Mouse (Mus musculus) neural tube, embryonic 12.5 days (tissue): Measurements from ENCODE around the gene Fgf12. TPM values are rescaled to one million over a fixed set of nuclear protein-coding genes. Genes with fewer than 3 reads are reported as not detected.
A peak's percentile ranks its signal among the peaks of the same experiment; 100 is the strongest.

ENCODE experiments used
- ATAC-seq: fragments of 200-750 bp; cut with Nextera tagmentation; 2 replicates; pipeline ENCODE4 v1.8.0; 2017; ENCODE audit warnings: low read depth, mild to moderate bottlenecking, moderate TSS enrichment, moderate library complexity; ENCODE audit not compliant: low FRiP score
- H3K27ac ChIP-seq: fragments of 300-500 bp; sonication (generic); 2 replicates; pipeline ENCODE4 v1.5.1; 2016
- H3K27me3 ChIP-seq: fragments of 300-500 bp; sonication (generic); replicated peaks from 2 replicates; pipeline ENCODE4 v1.6.1; 2016; ENCODE audit warnings: mild to moderate bottlenecking
- H3K36me3 ChIP-seq: fragments of 300-500 bp; sonication (generic); 2 replicates; pipeline ENCODE4 v1.6.1; 2016; ENCODE audit warnings: mild to moderate bottlenecking
- H3K4me1 ChIP-seq: fragments of 300-500 bp; sonication (generic); 2 replicates; pipeline ENCODE4 v1.6.1; 2016
- H3K4me2 ChIP-seq: fragments of 300-500 bp; sonication (generic); replicated peaks from 2 replicates; pipeline ENCODE4 v1.6.1; 2016; ENCODE audit warnings: mild to moderate bottlenecking
- H3K4me3 ChIP-seq: fragments of 300-500 bp; sonication (generic); 2 replicates; pipeline ENCODE4 v1.5.1; 2016
- H3K9ac ChIP-seq: fragments of 300-500 bp; sonication (generic); 2 replicates; pipeline ENCODE4 v1.6.1; 2016; ENCODE audit warnings: mild to moderate bottlenecking
- H3K9me3 ChIP-seq: fragments of 300-500 bp; sonication (generic); 2 replicates; pipeline ENCODE4 v1.6.1; 2016; ENCODE audit warnings: mild to moderate bottlenecking
- WGBS: fragments of 180-500 bp; shearing (Covaris S2); methylation state at CpG from one replicate; pipeline ENCODE4 v1.1.7; 2016; 5-methylcytosine and 5-hydroxymethylcytosine counted together
- polyA plus RNA-seq: library from polyadenylated mRNA; unstranded; fragments of >200 nt; fragmentation: Nextera tagmentation; extraction: Ambion mirVana; gene quantifications from 2 replicates; pipeline ENCODE4 v1.2.1, GENCODE M21; 2016

Gene Fgf12
- polyA plus RNA-seq: 15.9 and 18.5 TPM in 2 replicates

GRCm38 (mm10) chr16:28752638-28753118 is at the start of gene Fgf12:
Gene Fgf12, minus strand, starts transcription at chr16:28753068.
- H3K9me3 ChIP-seq: no peaks in the 10 kb centered on the region
- under 1% methylated on average over 16 of the region's 16 CpGs for whole genome bisulfite sequencing
- H3K36me3 ChIP-seq: no peaks in the 10 kb centered on the region
- H3K4me1 ChIP-seq: 0 out of 2 replicates have a peak, but pooled peaks cover 3% of the 10 kb centered on the region
- H3K9ac ChIP-seq: peak within 1 kb of the TSS; percentile 48
- H3K27ac ChIP-seq: 0 out of 2 replicates have a peak within 1 kb of the TSS, but pooled peaks have one; percentile 10
- no peaks in the 10 kb centered on the region for H3K27me3 ChIP-seq
- peak; percentile 70 for ATAC-seq
- peak within 1 kb of the TSS; percentile 42 for H3K4me3 ChIP-seq
- H3K4me2 ChIP-seq: peak within 1 kb of the TSS; percentile 84

- 5% methylated on average over 4 of the region's 4 CpGs for WGBS
- Histone ChIP-seq H3K9ac (no peak overlapping the region), H3K4me1 (no peaks in the 10 kb centered on the region), H3K9me3 (no peaks in the 10 kb centered on the region), H3K4me2 (no peak overlapping the region), H3K27ac (no peak overlapping the region), H3K36me3 (no peaks in the 10 kb centered on the region), H3K4me3 (no peak overlapping the region), H3K27me3 (no peaks in the 10 kb centered on the region)
- peak; percentile 50; the same call in 1 of the 2 replicates for ATAC-seq
Measured at GRCm38 (mm10) chr16:28793115-28793514, 40.2 kb upstream of the Fgf12 start.

- no peak for ATAC-seq
- H3K4me1 ChIP-seq: no peaks in the 10 kb centered on the region
- no peak overlapping the region for H3K4me3 ChIP-seq
- 92% methylated on average over 2 of the region's 2 CpGs for WGBS
- no peaks in the 10 kb centered on the region for H3K36me3 ChIP-seq
- H3K27me3 ChIP-seq: no peaks in the 10 kb centered on the region
- no peaks in the 10 kb centered on the region for H3K9me3 ChIP-seq
- H3K4me2 ChIP-seq: no peak overlapping the region
- no peak overlapping the region for H3K9ac ChIP-seq
- H3K27ac ChIP-seq: no peak overlapping the region
Measured at GRCm38 (mm10) chr16:28770276-28770675, 17.4 kb upstream of the Fgf12 start.

GRCm38 (mm10) chr16:28761417-28761976 is 8.6 kb upstream of the Fgf12 start:
- no peak for ATAC-seq
- Histone ChIP-seq H3K4me1 (no peaks in the 10 kb centered on the region), H3K4me3 (no peak overlapping the region), H3K4me2 (no peak overlapping the region), H3K27ac (no peak overlapping the region), H3K27me3 (no peaks in the 10 kb centered on the region), H3K36me3 (no peaks in the 10 kb centered on the region), H3K9ac (no peak overlapping the region), H3K9me3 (no peaks in the 10 kb centered on the region)
- 80% methylated on average over 4 of the region's 4 CpGs for WGBS

- H3K36me3 ChIP-seq: no peaks in the 10 kb centered on the region
- ATAC-seq: peak; percentile 98
- H3K9ac ChIP-seq: peak overlapping the region; percentile 48
- H3K4me2 ChIP-seq: peak overlapping the region; percentile 84
- peak overlapping the region; percentile 42 for H3K4me3 ChIP-seq
- under 1% methylated on average over 33 of the region's 33 CpGs for WGBS
- 0 out of 2 replicates have a peak, but pooled peaks cover 3% of the 10 kb centered on the region for H3K4me1 ChIP-seq
- H3K9me3 ChIP-seq: no peaks in the 10 kb centered on the region
- H3K27me3 ChIP-seq: no peaks in the 10 kb centered on the region
- 0 out of 2 replicates have a peak overlapping the region, but pooled peaks have one; percentile 10 for H3K27ac ChIP-seq
Measured at GRCm38 (mm10) chr16:28753124-28753917, 453 bp upstream of the Fgf12 start.

- Histone ChIP-seq H3K36me3 (no peaks in the 10 kb centered on the region), H3K27me3 (no peaks in the 10 kb centered on the region), H3K4me1 (no peaks in the 10 kb centered on the region), H3K9me3 (no peaks in the 10 kb centered on the region), H3K27ac (no peak overlapping the region), H3K4me2 (no peak overlapping the region), H3K9ac (no peak overlapping the region), H3K4me3 (no peak overlapping the region)
- ATAC-seq: no peak
- WGBS: 64% methylated on average over 3 of the region's 3 CpGs
Measured at GRCm38 (mm10) chr16:28734461-28734860, 18.4 kb downstream of the Fgf12 start.

- H3K4me2 ChIP-seq: no peak overlapping the region
- no peaks in the 10 kb centered on the region for H3K27me3 ChIP-seq
- ATAC-seq: no peak
- no peaks in the 10 kb centered on the region for H3K9me3 ChIP-seq
- no peak overlapping the region for H3K9ac ChIP-seq
- H3K27ac ChIP-seq: no peak overlapping the region
- 83% methylated on average over 6 of the region's 6 CpGs for WGBS
- no peaks in the 10 kb centered on the region for H3K36me3 ChIP-seq
- no peak overlapping the region for H3K4me3 ChIP-seq
- H3K4me1 ChIP-seq: no peaks in the 10 kb centered on the region
Measured at GRCm38 (mm10) chr16:28726792-28727191, 26.1 kb downstream of the Fgf12 start.

- Histone ChIP-seq H3K9ac (no peak overlapping the region), H3K4me1 (no peaks in the 10 kb centered on the region), H3K36me3 (no peaks in the 10 kb centered on the region), H3K4me2 (no peak overlapping the region), H3K9me3 (no peaks in the 10 kb centered on the region), H3K27ac (no peak overlapping the region), H3K27me3 (no peaks in the 10 kb centered on the region), H3K4me3 (no peak overlapping the region)
- no peak for ATAC-seq
- 77% methylated on average over 3 of the region's 3 CpGs for WGBS
Measured at GRCm38 (mm10) chr16:28706623-28707022, 46.2 kb downstream of the Fgf12 start.

- 73% methylated on average over 4 of the region's 4 CpGs for WGBS
- Histone ChIP-seq H3K36me3 (no peaks in the 10 kb centered on the region), H3K27ac (no peak overlapping the region), H3K4me1 (no peaks in the 10 kb centered on the region), H3K4me2 (no peak overlapping the region), H3K9ac (no peak overlapping the region), H3K4me3 (no peak overlapping the region), H3K27me3 (no peaks in the 10 kb centered on the region), H3K9me3 (no peaks in the 10 kb centered on the region)
- ATAC-seq: no peak
Measured at GRCm38 (mm10) chr16:28700346-28700745, 52.5 kb downstream of the Fgf12 start.

GRCm38 (mm10) chr16:28696851-28697250 is 56.0 kb downstream of the Fgf12 start:
- Histone ChIP-seq H3K27ac (no peak overlapping the region), H3K4me3 (no peak overlapping the region), H3K9ac (no peak overlapping the region), H3K27me3 (no peaks in the 10 kb centered on the region), H3K9me3 (no peaks in the 10 kb centered on the region), H3K36me3 (no peaks in the 10 kb centered on the region), H3K4me1 (no peaks in the 10 kb centered on the region), H3K4me2 (no peak overlapping the region)
- ATAC-seq: no peak
- 85% methylated on average over 3 of the region's 3 CpGs for WGBS

- WGBS: 37% methylated on average over 15 of the region's 15 CpGs
- Histone ChIP-seq H3K36me3 (no peaks in the 10 kb centered on the region), H3K4me1 (no peaks in the 10 kb centered on the region), H3K27me3 (no peaks in the 10 kb centered on the region), H3K4me2 (0 out of 2 replicates have a peak overlapping the region, but pooled peaks have one; percentile 10), H3K4me3 (no peak overlapping the region), H3K9ac (no peak overlapping the region), H3K27ac (no peak overlapping the region), H3K9me3 (no peaks in the 10 kb centered on the region)
- ATAC-seq: peak; percentile 50; the same call in 1 of the 2 replicates
Measured at GRCm38 (mm10) chr16:28694113-28694899, 58.6 kb downstream of the Fgf12 start.

GRCm38 (mm10) chr16:28688861-28689385 is 63.9 kb downstream of the Fgf12 start:
- H3K27ac ChIP-seq: no peak overlapping the region
- WGBS: 89% methylated on average over 9 of the region's 9 CpGs

More at GRCm38 (mm10) chr16:28688861-28689385, 63.9 kb downstream of the Fgf12 start:
- no peak for ATAC-seq
- no peak overlapping the region for H3K9ac ChIP-seq
- no peaks in the 10 kb centered on the region for H3K9me3 ChIP-seq
- no peak overlapping the region for H3K4me2 ChIP-seq
- no peaks in the 10 kb centered on the region for H3K36me3 ChIP-seq
- H3K4me1 ChIP-seq: no peaks in the 10 kb centered on the region
- no peaks in the 10 kb centered on the region for H3K27me3 ChIP-seq
- H3K4me3 ChIP-seq: no peak overlapping the region
